Mouse (Mus musculus): ENCODE measurements around the gene Rorc.

DNA sequence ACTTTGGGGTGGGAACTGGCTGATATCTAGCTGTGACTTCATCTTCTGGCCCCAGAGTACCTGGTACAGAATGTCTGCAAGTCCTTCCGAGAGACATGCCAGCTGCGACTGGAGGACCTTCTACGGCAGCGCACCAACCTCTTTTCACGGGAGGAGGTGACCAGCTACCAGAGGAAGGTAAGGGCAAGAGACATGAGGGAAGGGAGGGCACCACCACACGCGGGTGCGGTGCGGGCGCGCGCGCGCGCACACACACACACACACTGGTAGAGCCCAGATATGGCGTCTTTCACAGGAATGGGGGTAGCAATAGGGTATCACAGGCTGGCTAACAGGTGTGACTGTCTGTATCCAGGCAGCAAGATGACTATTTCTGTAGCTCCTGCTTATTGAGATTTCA lies 16.8 kb downstream of the Rorc start:
- no peak for TF ChIP-seq MXI1 (IDR thresholded peaks at IDR 0.05; ENCODE audit: low read depth, low read length)
- no peak for TF ChIP-seq USF1 (IDR thresholded peaks at IDR 0.05; ENCODE audit: low read depth, low read length)
- TF ChIP-seq CTCF (IDR thresholded peaks at IDR 0.05 in 2 of 3, conservative IDR thresholded peaks at IDR 0.05 in 1 of 3; ENCODE audit: control insufficient read depth in 1 of 3, insufficient read depth in 1 of 3, low read depth in 2 of 3, low read length in 3 of 3, poor library complexity in 1 of 3, severe bottlenecking in 1 of 3), result no peak
- no peak for TF ChIP-seq MAX (IDR thresholded peaks at IDR 0.05; ENCODE audit: low read length)
- no peak for TF ChIP-seq TAL1 (IDR thresholded peaks at IDR 0.05; ENCODE audit: low read length)
- TF ChIP-seq SMC3 (IDR thresholded peaks at IDR 0.05; ENCODE audit: low read depth, low read length), result no peak

All from MEL (cell line).